Mouse (Mus musculus): ENCODE measurements around the gene Gramd4. TPM values are rescaled to one million over a fixed set of nuclear protein-coding genes. Genes with fewer than 3 reads are reported as not detected.

Gene Gramd4
- polyA plus RNA-seq, 1 experiment = 2.3 TPM

GRCm38 (mm10) chr15:86110361-86111103, 53.0 kb downstream of the Gramd4 start:
- Histone ChIP-seq H3K4me1 (ENCODE audit: control insufficient read depth) (peaks cover 85% of the 10 kb centered on the region), H3K36me3 (ENCODE audit: control insufficient read depth) (peaks cover 59% of the 10 kb centered on the region), H3K9me3 (ENCODE audit: control insufficient read depth, low read length) (no peaks in the 10 kb centered on the region), H3K4me3 (replicated peaks) (no peak overlapping the region), H3K27me3 (ENCODE audit: control insufficient read depth) (no peaks in the 10 kb centered on the region)
- TF ChIP-seq GATA1 (IDR thresholded peaks at IDR 0.05; ENCODE audit: low read length) = no peak
- TF ChIP-seq TAL1 (IDR thresholded peaks at IDR 0.05; ENCODE audit: low read length) = no peak

GRCm38 (mm10) chr15:86112707-86113341, 55.3 kb downstream of the Gramd4 start:
- Histone ChIP-seq H3K4me3 (replicated peaks) (no peak overlapping the region), H3K36me3 (ENCODE audit: control insufficient read depth) (peaks cover 50% of the 10 kb centered on the region), H3K4me1 (ENCODE audit: control insufficient read depth) (peaks cover 77% of the 10 kb centered on the region), H3K27me3 (ENCODE audit: control insufficient read depth) (no peaks in the 10 kb centered on the region), H3K9me3 (ENCODE audit: control insufficient read depth, low read length) (no peaks in the 10 kb centered on the region)
- TF ChIP-seq GATA1 (IDR thresholded peaks at IDR 0.05; ENCODE audit: low read length) = no peak
- no peak for TF ChIP-seq TAL1 (IDR thresholded peaks at IDR 0.05; ENCODE audit: low read length)

GRCm38 (mm10) chr15:86113342-86113710, 55.8 kb downstream of the Gramd4 start:
- no peaks in the 10 kb centered on the region for H3K9me3 ChIP-seq (ENCODE audit: control insufficient read depth, low read length)
- peaks cover 49% of the 10 kb centered on the region for H3K36me3 ChIP-seq (ENCODE audit: control insufficient read depth)
- no peaks in the 10 kb centered on the region for H3K27me3 ChIP-seq (ENCODE audit: control insufficient read depth)
- no peak overlapping the region for H3K4me3 ChIP-seq (replicated peaks)
- peaks cover 72% of the 10 kb centered on the region for H3K4me1 ChIP-seq (ENCODE audit: control insufficient read depth)
- TF ChIP-seq TAL1 (IDR thresholded peaks at IDR 0.05; ENCODE audit: low read length) = no peak
- no peak for TF ChIP-seq GATA1 (IDR thresholded peaks at IDR 0.05; ENCODE audit: low read length)

- Histone ChIP-seq H3K4me1 (ENCODE audit: control insufficient read depth) (peaks cover 48% of the 10 kb centered on the region), H3K27me3 (ENCODE audit: control insufficient read depth) (no peaks in the 10 kb centered on the region), H3K9me3 (ENCODE audit: control insufficient read depth, low read length) (no peaks in the 10 kb centered on the region), H3K36me3 (ENCODE audit: control insufficient read depth) (peaks cover 58% of the 10 kb centered on the region), H3K4me3 (replicated peaks) (no peak overlapping the region)
- TF ChIP-seq TAL1 (IDR thresholded peaks at IDR 0.05; ENCODE audit: low read length) (no peak), GATA1 (IDR thresholded peaks at IDR 0.05; ENCODE audit: low read length) (no peak)
These were observed 58.9 kb downstream of the Gramd4 start for GRCm38 (mm10) chr15:86116421-86116820.

GRCm38 (mm10) chr15:86117115-86118100, 59.9 kb downstream of the Gramd4 start:
- Histone ChIP-seq H3K9me3 (ENCODE audit: control insufficient read depth, low read length) (no peaks in the 10 kb centered on the region), H3K4me3 (replicated peaks) (no peak overlapping the region), H3K36me3 (ENCODE audit: control insufficient read depth) (peaks cover 66% of the 10 kb centered on the region), H3K27me3 (ENCODE audit: control insufficient read depth) (no peaks in the 10 kb centered on the region), H3K4me1 (ENCODE audit: control insufficient read depth) (peaks cover 47% of the 10 kb centered on the region)
- TF ChIP-seq GATA1 (IDR thresholded peaks at IDR 0.05; ENCODE audit: low read length) = no peak
- TF ChIP-seq TAL1 (IDR thresholded peaks at IDR 0.05; ENCODE audit: low read length) = no peak

GRCm38 (mm10) chr15:86119186-86119585, 61.7 kb downstream of the Gramd4 start:
- H3K9me3 ChIP-seq (ENCODE audit: control insufficient read depth, low read length) = no peaks in the 10 kb centered on the region
- peaks cover 71% of the 10 kb centered on the region for H3K36me3 ChIP-seq (ENCODE audit: control insufficient read depth)
- H3K27me3 ChIP-seq (ENCODE audit: control insufficient read depth) = no peaks in the 10 kb centered on the region
- TF ChIP-seq GATA1 (IDR thresholded peaks at IDR 0.05; ENCODE audit: low read length) = no peak
- TF ChIP-seq TAL1 (IDR thresholded peaks at IDR 0.05; ENCODE audit: low read length) = no peak
- H3K4me1 ChIP-seq (ENCODE audit: control insufficient read depth) = peaks cover 50% of the 10 kb centered on the region
- H3K4me3 ChIP-seq (replicated peaks) = no peak overlapping the region

GRCm38 (mm10) chr15:86122261-86122949, 64.9 kb downstream of the Gramd4 start:
- Histone ChIP-seq H3K9me3 (ENCODE audit: control insufficient read depth, low read length) (no peaks in the 10 kb centered on the region), H3K27me3 (ENCODE audit: control insufficient read depth) (no peaks in the 10 kb centered on the region), H3K4me3 (replicated peaks) (no peak overlapping the region), H3K4me1 (ENCODE audit: control insufficient read depth) (peaks cover 34% of the 10 kb centered on the region), H3K36me3 (ENCODE audit: control insufficient read depth) (peaks cover 91% of the 10 kb centered on the region)
- TF ChIP-seq TAL1 (IDR thresholded peaks at IDR 0.05; ENCODE audit: low read length) (no peak), GATA1 (IDR thresholded peaks at IDR 0.05; ENCODE audit: low read length) (no peak)

- no peak overlapping the region for H3K4me3 ChIP-seq (replicated peaks)
- H3K4me1 ChIP-seq (ENCODE audit: control insufficient read depth) = peaks cover 33% of the 10 kb centered on the region
- H3K9me3 ChIP-seq (ENCODE audit: control insufficient read depth, low read length) = no peaks in the 10 kb centered on the region
- TF ChIP-seq TAL1 (IDR thresholded peaks at IDR 0.05; ENCODE audit: low read length) (peak; percentile 69), GATA1 (IDR thresholded peaks at IDR 0.05; ENCODE audit: low read length) (no peak; the same call in 1 of the 2 replicates)
- H3K36me3 ChIP-seq (ENCODE audit: control insufficient read depth) = peaks cover 94% of the 10 kb centered on the region
- no peaks in the 10 kb centered on the region for H3K27me3 ChIP-seq (ENCODE audit: control insufficient read depth)
These were observed 65.9 kb downstream of the Gramd4 start for GRCm38 (mm10) chr15:86123409-86123808.
